Comparison of ENCODE assay signal across 8 mouse cellular contexts in the genomic region with DNA sequence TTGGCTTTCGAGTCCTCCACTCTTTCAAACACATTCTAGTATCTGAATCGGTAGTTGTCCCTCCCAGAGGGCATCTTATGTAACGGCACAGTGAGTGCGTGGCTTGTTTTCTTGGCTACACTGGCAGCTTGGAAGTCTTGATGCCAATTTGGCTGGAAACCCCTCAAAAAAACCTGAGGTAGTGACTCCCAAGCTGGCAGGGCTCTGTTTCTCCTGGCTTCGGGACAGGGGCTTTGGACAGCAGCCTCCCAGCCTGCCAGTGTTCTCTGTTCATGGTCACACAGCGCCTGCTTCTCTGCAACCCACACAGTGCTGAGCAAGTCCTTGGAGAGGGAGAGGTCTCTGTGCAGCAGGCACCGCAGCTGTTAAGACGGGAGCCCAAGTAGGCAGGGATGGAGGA.
A peak's percentile ranks its signal among the peaks of the same experiment; 100 is the strongest.
DNase-seq lines count a peak whose midpoint lies in the region; ATAC-seq lines count a peak whose summit lies in the region.

No protein-coding gene starts in this region.

- WGBS in hindbrain, embryonic 15.5 days: 67% methylated on average over 8 of the region's 8 CpGs
- WGBS in hindbrain, embryonic 11.5 days: 88% methylated on average over 8 of the region's 8 CpGs
- WGBS in liver, embryonic 11.5 days: 85% methylated on average over 8 of the region's 8 CpGs

- no peaks in the 10 kb centered on the region for H3K9me3 ChIP-seq in hindbrain, embryonic 15.5 days
- H3K9me3 ChIP-seq in hindbrain, embryonic 11.5 days (ENCODE audit: control insufficient read depth, low read length): no peaks in the 10 kb centered on the region
- H3K9me3 ChIP-seq in liver, embryonic 11.5 days (ENCODE audit: control insufficient read depth, low read length): no peaks in the 10 kb centered on the region

- no peak overlapping the region for H3K4me3 ChIP-seq in hindbrain, embryonic 15.5 days
- H3K4me3 ChIP-seq in hindbrain, embryonic 11.5 days (ENCODE audit: low read depth, low read length): no peak overlapping the region
- H3K4me3 ChIP-seq in liver, embryonic 11.5 days (ENCODE audit: low read depth, low read length): no peak overlapping the region

- peak; percentile 87 for ATAC-seq in hindbrain, embryonic 15.5 days (ENCODE audit: low FRiP score, low read depth)
- no peak for ATAC-seq in hindbrain, embryonic 11.5 days (ENCODE audit: low FRiP score)
- ATAC-seq in liver, embryonic 11.5 days (replicated peaks; ENCODE audit: low FRiP score): no peak

- no peak for DNase-seq in hindbrain, embryonic 11.5 days (ENCODE audit: low spot score)
- peak; percentile 79 for DNase-seq in cerebellum, adult 8-10 months
- peak; percentile 49 for DNase-seq in gastrocnemius, postnatal 14 days
- peak; percentile 66 to 79 for DNase-seq in layer of hippocampus, postnatal 36 days
- peak; percentile 85 to 87 for DNase-seq in right cerebral cortex, postnatal 10 days (ENCODE audit: low spot score in 2 of 2)
- no peak for DNase-seq in liver, embryonic 11.5 days (ENCODE audit: low spot score)
- no peak for DNase-seq in thymus, postnatal 0 days (ENCODE audit: low spot score)

- H3K4me2 ChIP-seq in hindbrain, embryonic 15.5 days: no peak overlapping the region
- H3K4me2 ChIP-seq in hindbrain, embryonic 11.5 days (replicated peaks; ENCODE audit: low read depth, low read length): no peak overlapping the region
- no peak overlapping the region for H3K4me2 ChIP-seq in liver, embryonic 11.5 days

- H3K9ac ChIP-seq in hindbrain, embryonic 15.5 days: no peak overlapping the region
- no peak overlapping the region for H3K9ac ChIP-seq in hindbrain, embryonic 11.5 days (ENCODE audit: low read depth, low read length)
- H3K9ac ChIP-seq in liver, embryonic 11.5 days (ENCODE audit: low read depth, low read length): no peak overlapping the region

- H3K27ac ChIP-seq in hindbrain, embryonic 15.5 days (replicated peaks): no peak overlapping the region
- no peak overlapping the region for H3K27ac ChIP-seq in hindbrain, embryonic 11.5 days (ENCODE audit: low read depth, low read length)
- no peak overlapping the region for H3K27ac ChIP-seq in liver, embryonic 11.5 days (ENCODE audit: low read depth, low read length)

- intact Hi-C loops in gastrocnemius, postnatal 14 days (cut with DNase I; ENCODE audit: low total_unique reads): no loop called here

- no peaks in the 10 kb centered on the region for H3K36me3 ChIP-seq in hindbrain, embryonic 15.5 days
- no peaks in the 10 kb centered on the region for H3K36me3 ChIP-seq in hindbrain, embryonic 11.5 days (ENCODE audit: control insufficient read depth, insufficient read depth, low read length)
- H3K36me3 ChIP-seq in liver, embryonic 11.5 days (ENCODE audit: control insufficient read depth, insufficient read depth, low read length): no peaks in the 10 kb centered on the region

- peaks cover 10% of the 10 kb centered on the region; the same call in 1 of the 2 replicates for H3K4me1 ChIP-seq in hindbrain, embryonic 15.5 days (replicated peaks)
- H3K4me1 ChIP-seq in hindbrain, embryonic 11.5 days (replicated peaks; ENCODE audit: control insufficient read depth, insufficient read depth, low read length): no peaks in the 10 kb centered on the region
- H3K4me1 ChIP-seq in liver, embryonic 11.5 days (replicated peaks; ENCODE audit: control insufficient read depth, insufficient read depth, low read length): peaks cover 19% of the 10 kb centered on the region

- no peaks in the 10 kb centered on the region for H3K27me3 ChIP-seq in hindbrain, embryonic 15.5 days
- H3K27me3 ChIP-seq in hindbrain, embryonic 11.5 days (ENCODE audit: control insufficient read depth, insufficient read depth, low read length): no peaks in the 10 kb centered on the region
- no peaks in the 10 kb centered on the region for H3K27me3 ChIP-seq in liver, embryonic 11.5 days (replicated peaks; ENCODE audit: control insufficient read depth, insufficient read depth, low read length)

Comparison
In these comparisons a context has a peak if more than half of its experiments do, and no peak if none do; other contexts are left out.
1. DNase-seq: peak in cerebellum, adult 8-10 months (single experiment), gastrocnemius, postnatal 14 days (single experiment), layer of hippocampus, postnatal 36 days (2 of 2) and right cerebral cortex, postnatal 10 days (2 of 2); none in hindbrain, embryonic 11.5 days (single experiment), liver, embryonic 11.5 days (single experiment) and thymus, postnatal 0 days (single experiment).